Mouse (Mus musculus) myocyte (in vitro differentiated cells): ENCODE results near the gene 1700092M07Rik. TPM values are rescaled to one million over a fixed set of nuclear protein-coding genes. Genes with fewer than 3 reads are reported as not detected.

Experiments
- H3K27me3 ChIP-seq: one replicate; pipeline ENCODE4 v1.6.1; 2011; ENCODE audit not compliant: control insufficient read depth, insufficient read depth, insufficient read length
- H3K36me3 ChIP-seq: one replicate; pipeline ENCODE4 v1.6.1; 2011; ENCODE audit not compliant: control insufficient read depth, insufficient read depth
- H3K4me2 ChIP-seq: one replicate; pipeline ENCODE4 v1.6.1; 2011; ENCODE audit warnings: low read depth, control low read depth
- H3K4me3 ChIP-seq: one replicate; pipeline ENCODE4 v1.5.1; 2011; ENCODE audit warnings: mild to moderate bottlenecking, control low read depth, moderate library complexity
- H3K79me2 ChIP-seq: one replicate; pipeline ENCODE4 v1.6.1; 2011; ENCODE audit not compliant: control insufficient read depth, insufficient read depth
- H3ac ChIP-seq: one replicate; pipeline ENCODE4 v1.6.1; 2011; ENCODE audit not compliant: control insufficient read depth, insufficient read length
- CEBPB ChIP-seq: IDR thresholded peaks from 2 replicates; pipeline ENCODE4 v1.6.1; 2011; ENCODE audit warnings: mild to moderate bottlenecking, moderate library complexity; ENCODE audit not compliant: poor library complexity, insufficient read depth, severe bottlenecking
- E2F4 ChIP-seq: IDR thresholded peaks from one replicate; pipeline ENCODE4 v1.6.1; 2011; ENCODE audit warnings: mild to moderate bottlenecking, control low read depth, moderate library complexity; ENCODE audit not compliant: insufficient read depth
- MAX ChIP-seq: IDR thresholded peaks from one replicate; pipeline ENCODE4 v1.6.1; 2011; ENCODE audit warnings: low read depth, mild to moderate bottlenecking, control low read depth
- MYOD1 ChIP-seq, 3 experiments: IDR thresholded peaks; one replicate each; pipeline ENCODE4 v1.6.1; 2011; ENCODE audit warnings: control low read depth in 2 of 3, low read depth in 2 of 3, mild to moderate bottlenecking in 2 of 3, moderate library complexity in 1 of 3; ENCODE audit not compliant: insufficient read length in 2 of 3, control insufficient read depth in 1 of 3
- MYOG ChIP-seq, 3 experiments: IDR thresholded peaks; one replicate each; pipeline ENCODE4 v1.6.1; 2011; ENCODE audit warnings: control low read depth in 2 of 3, low read depth in 2 of 3, mild to moderate bottlenecking in 2 of 3; ENCODE audit not compliant: insufficient read length in 2 of 3, control insufficient read depth in 1 of 3, insufficient read depth in 1 of 3
- POLR2A ChIP-seq: IDR thresholded peaks from one replicate; pipeline ENCODE4 v1.6.1; 2011; ENCODE audit warnings: low read depth, mild to moderate bottlenecking, control low read depth, moderate library complexity; ENCODE audit not compliant: insufficient read length
- POLR2AphosphoS2 ChIP-seq: IDR thresholded peaks from one replicate; pipeline ENCODE4 v1.6.1; 2011; ENCODE audit warnings: low read depth, control low read depth; ENCODE audit not compliant: insufficient read length
- REST ChIP-seq: IDR thresholded peaks from one replicate; pipeline ENCODE4 v1.6.1; 2011; ENCODE audit warnings: mild to moderate bottlenecking, control low read depth, moderate library complexity; ENCODE audit not compliant: insufficient read depth, insufficient read length
- SRF ChIP-seq: IDR thresholded peaks from one replicate; pipeline ENCODE4 v1.6.1; 2011; ENCODE audit warnings: low read depth; ENCODE audit not compliant: control insufficient read depth, insufficient read length
- TCF12 ChIP-seq: IDR thresholded peaks from one replicate; pipeline ENCODE4 v1.6.1; 2011; ENCODE audit warnings: mild to moderate bottlenecking, control low read depth; ENCODE audit not compliant: poor library complexity, insufficient read depth, severe bottlenecking
- TCF3 ChIP-seq: IDR thresholded peaks from one replicate; pipeline ENCODE4 v1.6.1; 2011; ENCODE audit warnings: low read depth, control low read depth; ENCODE audit not compliant: insufficient read length
- USF1 ChIP-seq: IDR thresholded peaks from one replicate; pipeline ENCODE4 v1.6.1; 2011; ENCODE audit warnings: low read depth, mild to moderate bottlenecking, control low read depth, moderate library complexity
- polyA plus RNA-seq: library from polyadenylated mRNA; unstranded; fragments of >200 nt; fragmentation: generic; extraction: Trizol; gene quantifications from one replicate; pipeline ENCODE4 v1.2.1, GENCODE M21; 2012; ENCODE audit warnings: missing spikeins

1700092M07Rik gene
- polyA plus RNA-seq, 1 experiment = 0.94 TPM

DNA sequence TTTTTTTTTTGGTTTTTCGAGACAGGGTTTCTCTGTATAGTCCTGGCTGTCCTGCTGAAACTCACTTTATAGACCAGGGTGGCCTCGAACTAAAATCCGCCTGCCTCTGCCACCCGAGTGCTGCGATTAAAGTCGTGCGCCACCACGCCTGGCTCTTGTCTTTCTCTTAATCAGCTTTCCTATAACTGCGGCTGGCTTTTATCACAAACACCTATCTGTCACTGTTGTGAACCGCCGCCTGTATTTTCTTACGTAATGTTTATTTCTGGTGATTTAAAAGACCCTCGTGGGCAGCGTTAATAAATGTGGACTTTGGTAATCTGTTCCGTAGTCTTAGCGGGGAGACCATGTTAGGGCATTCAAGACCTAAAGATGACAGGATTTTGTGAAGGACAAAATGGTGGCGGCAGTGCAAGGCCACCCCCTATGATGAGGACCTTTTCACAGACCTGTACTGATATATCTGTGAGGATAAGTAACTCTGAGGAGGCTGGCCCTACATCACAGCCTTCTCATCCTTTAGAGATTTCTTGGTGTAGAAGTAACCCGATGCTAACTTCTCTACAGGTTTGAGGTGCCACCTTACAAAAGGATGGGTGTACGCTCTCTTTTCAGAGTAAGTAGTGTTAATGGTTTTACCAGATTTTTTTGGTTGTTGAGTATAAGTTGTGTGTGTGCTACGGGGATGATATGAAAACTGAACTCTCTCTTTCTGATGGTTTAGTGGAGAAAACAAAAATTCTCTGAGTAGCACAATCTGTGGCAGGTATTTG lies 16.8 kb upstream of the 1700092M07Rik start:
- peak overlapping the region; percentile 26 for H3ac ChIP-seq
- peaks cover 35% of the 10 kb centered on the region for H3K36me3 ChIP-seq
- peak overlapping the region; percentile 97 for H3K4me3 ChIP-seq
- no peaks in the 10 kb centered on the region for H3K27me3 ChIP-seq
- H3K4me2 ChIP-seq = peak overlapping the region; percentile 94
- no peak for TF ChIP-seq MYOG (IDR thresholded peaks at IDR 0.05; ENCODE audit: control insufficient read depth in 1 of 3, insufficient read depth in 1 of 3, insufficient read length in 2 of 3, low read depth in 2 of 3)
- TF ChIP-seq MYOD1 (IDR thresholded peaks at IDR 0.05; ENCODE audit: control insufficient read depth in 1 of 3, insufficient read length in 2 of 3, low read depth in 2 of 3) = no peak
- TF ChIP-seq USF1 = no peak
- TF ChIP-seq REST = no peak
- TF ChIP-seq TCF12 = no peak
- no peak for TF ChIP-seq E2F4
- no peak for TF ChIP-seq TCF3
- no peak for TF ChIP-seq POLR2AphosphoS2
- TF ChIP-seq SRF = no peak
- TF ChIP-seq CEBPB = no peak
- TF ChIP-seq POLR2A = no peak
- TF ChIP-seq MAX = no peak
- H3K79me2 ChIP-seq = peaks cover 55% of the 10 kb centered on the region

DNA sequence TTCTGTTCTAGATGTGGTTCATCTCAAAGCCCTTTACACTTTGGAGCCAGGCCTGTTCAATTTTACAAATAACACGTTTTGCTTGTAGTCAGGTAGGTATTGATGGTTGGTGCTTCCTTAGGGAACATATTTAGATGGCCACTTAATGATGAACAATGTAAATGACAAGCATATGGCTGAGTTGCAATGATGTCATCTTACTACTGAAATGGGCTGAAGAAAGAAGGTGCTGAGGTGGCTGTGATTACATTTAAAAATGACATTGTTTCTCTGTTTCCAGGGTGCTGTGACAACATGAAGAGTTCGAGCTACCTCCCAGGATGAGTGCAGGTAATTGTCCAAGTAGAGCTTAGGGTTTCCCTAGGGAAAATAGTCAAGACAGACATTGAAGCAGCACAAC lies 16.1 kb upstream of the 1700092M07Rik start:
- H3K4me2 ChIP-seq = peak overlapping the region; percentile 94
- H3K36me3 ChIP-seq = peaks cover 35% of the 10 kb centered on the region
- peak overlapping the region; percentile 97 for H3K4me3 ChIP-seq
- peak overlapping the region; percentile 26 for H3ac ChIP-seq
- peaks cover 51% of the 10 kb centered on the region for H3K79me2 ChIP-seq
- no peaks in the 10 kb centered on the region for H3K27me3 ChIP-seq
- no peak for TF ChIP-seq CEBPB
- TF ChIP-seq POLR2AphosphoS2 = peak; percentile 9
- no peak for TF ChIP-seq SRF
- TF ChIP-seq TCF3 = no peak
- TF ChIP-seq MYOD1 (IDR thresholded peaks at IDR 0.05; ENCODE audit: control insufficient read depth in 1 of 3, insufficient read length in 2 of 3, low read depth in 2 of 3) = no peak
- TF ChIP-seq POLR2A = peak; percentile 10
- TF ChIP-seq USF1 = no peak

DNA sequence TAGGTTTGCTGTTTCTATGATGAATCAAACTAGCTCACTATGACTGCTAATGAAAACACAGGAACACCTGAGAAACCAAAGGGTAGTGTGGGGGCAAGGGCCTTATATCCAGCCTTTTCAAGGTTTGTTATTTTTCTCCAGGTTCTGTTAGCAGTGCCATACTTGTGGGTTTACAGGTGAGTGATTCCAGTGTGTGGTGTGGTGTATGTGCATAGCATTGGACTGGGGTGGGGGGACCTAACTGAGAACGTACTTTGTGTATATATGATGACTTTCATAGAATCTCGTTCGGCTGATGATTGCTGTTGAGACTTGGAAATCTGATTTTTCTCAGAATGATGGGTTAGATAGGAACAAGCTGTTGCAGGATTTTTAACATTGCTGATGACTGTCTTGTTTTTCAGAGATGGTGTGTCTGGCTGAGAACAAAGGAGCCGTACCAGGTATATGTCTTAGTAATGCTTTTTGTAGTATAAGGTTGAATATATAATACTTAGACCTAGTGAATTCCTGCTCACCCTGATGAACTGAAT lies 15.4 kb upstream of the 1700092M07Rik start:
- Histone ChIP-seq H3K36me3 (peaks cover 35% of the 10 kb centered on the region), H3K27me3 (no peaks in the 10 kb centered on the region), H3K79me2 (peaks cover 45% of the 10 kb centered on the region), H3ac (no peak overlapping the region), H3K4me3 (peak overlapping the region; percentile 97), H3K4me2 (peak overlapping the region; percentile 94)
- no peak for TF ChIP-seq E2F4
- no peak for TF ChIP-seq USF1
- no peak for TF ChIP-seq TCF12
- TF ChIP-seq POLR2AphosphoS2 = no peak
- TF ChIP-seq MAX = no peak
- no peak for TF ChIP-seq REST
- TF ChIP-seq CEBPB = no peak
- TF ChIP-seq TCF3 = no peak
- TF ChIP-seq MYOD1 (IDR thresholded peaks at IDR 0.05; ENCODE audit: control insufficient read depth in 1 of 3, insufficient read length in 2 of 3, low read depth in 2 of 3) = no peak
- TF ChIP-seq SRF = no peak
- TF ChIP-seq POLR2A = no peak
- TF ChIP-seq MYOG (IDR thresholded peaks at IDR 0.05; ENCODE audit: control insufficient read depth in 1 of 3, insufficient read depth in 1 of 3, insufficient read length in 2 of 3, low read depth in 2 of 3) = no peak

DNA sequence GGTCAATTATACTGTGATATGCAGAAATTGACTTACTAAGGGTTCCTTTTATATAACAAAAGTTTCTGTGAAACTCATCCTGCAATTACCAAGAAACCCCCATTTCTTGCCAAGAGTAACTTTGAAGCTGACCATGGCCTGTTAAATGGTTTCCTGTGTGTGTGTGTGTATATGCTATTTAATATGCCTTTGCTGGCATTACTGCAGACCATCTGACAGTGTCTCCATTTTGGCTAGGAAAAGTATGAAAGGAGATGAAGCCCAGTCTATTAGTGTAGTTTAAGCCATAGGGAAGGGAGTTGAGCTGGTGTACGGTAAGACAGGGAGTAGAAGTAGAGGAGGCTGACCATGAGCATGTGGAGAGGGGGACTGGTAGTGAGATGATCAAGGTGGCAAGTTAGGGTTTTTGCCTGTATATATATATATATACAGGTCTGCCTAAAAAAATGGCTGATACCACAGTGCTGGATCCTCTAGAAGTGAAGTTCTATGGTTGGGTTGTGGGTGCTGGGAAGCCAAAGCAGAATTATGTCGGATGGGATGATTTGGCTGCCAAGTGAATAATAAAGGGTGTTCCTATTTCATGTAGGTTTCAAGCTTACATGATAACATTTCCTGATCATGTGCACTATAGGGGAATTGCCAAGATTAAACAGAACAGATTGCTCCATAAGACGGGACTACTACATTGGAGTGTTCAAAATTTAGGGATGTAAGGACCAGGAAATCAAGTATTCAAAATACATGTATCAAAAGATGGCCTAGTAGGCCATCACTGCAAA lies 13.7 kb upstream of the 1700092M07Rik start:
- peaks cover 35% of the 10 kb centered on the region for H3K36me3 ChIP-seq

More for the DNA sequence above, 13.7 kb upstream of the 1700092M07Rik start:
- TF ChIP-seq POLR2A = peak; percentile 23
- TF ChIP-seq MYOD1 (IDR thresholded peaks at IDR 0.05; ENCODE audit: control insufficient read depth in 1 of 3, insufficient read length in 2 of 3, low read depth in 2 of 3) = no peak
- TF ChIP-seq POLR2AphosphoS2 = peak; percentile 67
- Histone ChIP-seq H3K27me3 (no peaks in the 10 kb centered on the region), H3K4me2 (peak overlapping the region; percentile 94), H3K79me2 (peaks cover 30% of the 10 kb centered on the region), H3K4me3 (peak overlapping the region; percentile 97), H3ac (no peak overlapping the region)
